8 mouse cellular contexts compared by ENCODE assay signal in the genomic region with DNA sequence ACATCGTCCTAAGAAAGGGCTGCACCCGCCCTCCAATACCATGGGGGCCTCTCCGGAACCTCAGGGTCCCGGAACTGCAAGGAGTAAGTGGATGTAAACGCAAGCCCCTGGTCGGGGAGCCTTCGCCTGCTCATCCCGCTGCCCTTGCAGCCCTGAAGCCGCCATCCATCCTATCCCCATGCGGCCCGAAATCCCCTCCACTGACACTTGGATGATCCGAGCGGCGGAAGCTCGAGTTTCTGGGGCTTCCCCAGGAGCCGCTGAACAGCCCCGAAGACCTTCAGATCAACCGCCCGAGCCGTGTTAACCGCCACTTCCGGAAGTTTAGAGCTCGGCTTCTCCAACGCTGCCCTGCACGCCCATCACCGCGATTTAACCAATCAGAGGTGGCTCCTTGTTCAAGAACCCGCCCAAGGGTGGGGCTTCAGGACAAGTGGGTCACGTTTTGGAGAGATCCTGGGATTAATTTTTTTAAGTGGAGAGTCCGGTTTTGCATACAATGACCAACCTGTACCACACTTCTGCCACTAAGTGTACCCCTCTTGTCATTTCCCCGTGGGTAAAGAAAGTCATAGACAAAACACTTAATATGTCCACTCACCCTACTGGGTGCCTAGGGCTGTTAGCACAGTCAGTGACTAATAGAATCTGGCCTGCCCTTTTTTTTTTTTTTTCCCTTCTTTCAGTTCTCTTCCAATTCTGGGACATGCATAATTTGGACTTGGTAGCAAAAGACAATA. TPM values are rescaled to one million over a fixed set of nuclear protein-coding genes. Genes with fewer than 3 reads are reported as not detected.
DNase-seq lines count a peak whose midpoint lies in the region; ATAC-seq and TF ChIP-seq lines count a peak whose summit lies in the region.

No protein-coding gene starts in this region.

- peak; percentile 99 for ATAC-seq in Patski
- ATAC-seq in hindbrain, embryonic 14.5 days (ENCODE audit: low FRiP score): peak; percentile 98

- TF ChIP-seq CTCF in Patski (IDR thresholded peaks at IDR 0.05): no peak

- CTCF ChIA-PET in Patski (lab: Charles Lee): interaction anchor here (1.0 to 1.3 kb wide), 2 partner anchors 9 to 99 kb away, joined by 3 read pairs; no protein-coding TSS in a partner anchor

- peak overlapping the region; percentile 80 for H3K27ac ChIP-seq in hindbrain, embryonic 14.5 days

- H3K4me2 ChIP-seq in hindbrain, embryonic 14.5 days (replicated peaks): peak overlapping the region; percentile 96

- in situ Hi-C loops in Patski (cut with MboI; ENCODE audit: low pct_unique_long_range_greater_than_20kb): no loop called here

- no peaks in the 10 kb centered on the region for H3K36me3 ChIP-seq in hindbrain, embryonic 14.5 days (replicated peaks; ENCODE audit: control insufficient read depth, insufficient read depth)

- H3K4me1 ChIP-seq in hindbrain, embryonic 14.5 days (replicated peaks; ENCODE audit: control insufficient read depth, insufficient read depth, low read length): peaks cover 7% of the 10 kb centered on the region; the same call in 1 of the 2 replicates

- no peaks in the 10 kb centered on the region for H3K27me3 ChIP-seq in Patski
- no peaks in the 10 kb centered on the region for H3K27me3 ChIP-seq in hindbrain, embryonic 14.5 days (ENCODE audit: control insufficient read depth, insufficient read depth, low read length)

- H3K4me3 ChIP-seq in hindbrain, embryonic 14.5 days (replicated peaks; ENCODE audit: low read length): peak overlapping the region; percentile 87

- H3K9ac ChIP-seq in hindbrain, embryonic 14.5 days: peak overlapping the region; percentile 89

- POLR2A ChIA-PET in Patski (lab: Charles Lee): interaction anchor here (0.7 to 1.0 kb wide), 3 partner anchors 9 to 43 kb away, joined by 3 read pairs; no protein-coding TSS in a partner anchor

- WGBS in hindbrain, embryonic 14.5 days: under 1% methylated on average over 31 of the region's 31 CpGs

- no peak for DNase-seq in Patski (ENCODE audit: low read depth, low spot score)
- peak; percentile 98 to 99 for DNase-seq in cerebellum, postnatal 14 days
- DNase-seq in frontal cortex, postnatal 25 days (ENCODE audit: low spot score in 2 of 2): peak; percentile 95 to 97
- DNase-seq in hindbrain, embryonic 14.5 days (ENCODE audit: low spot score): peak; percentile 97
- peak; percentile 95 to 97 for DNase-seq in layer of hippocampus, postnatal 36 days
- DNase-seq in lung, postnatal 36 days: peak; percentile 99
- DNase-seq in retina, postnatal 1 day: peak; percentile 98
- DNase-seq in urinary bladder, adult 18-20 months (ENCODE audit: low spot score in 2 of 2): peak; percentile 97 to 99

- no peaks in the 10 kb centered on the region for H3K9me3 ChIP-seq in hindbrain, embryonic 14.5 days (ENCODE audit: control insufficient read depth, low read length)

RNA-seq across cellular contexts. Expression of a gene that starts 8.0 kb away (rescaled TPM):
- 19.9 TPM for polyA plus RNA-seq in Patski (2021)
- polyA plus RNA-seq in hindbrain, embryonic 14.5 days (2014; fragmentation: Nextera tagmentation; extraction: Ambion mirVana): 46.8 and 59.1 TPM in 2 replicates
- total RNA-seq in layer of hippocampus, postnatal 36 days (2021): 10 to 100 TPM; 32.8 to 34.1 TPM

RNA-seq across cellular contexts. Expression of a gene that starts 8.1 kb away (rescaled TPM):
- polyA plus RNA-seq in Patski (2021): 3.9 TPM
- 1.9 and 2.0 TPM in 2 replicates for polyA plus RNA-seq in hindbrain, embryonic 14.5 days (2014; fragmentation: Nextera tagmentation; extraction: Ambion mirVana)
- 1 to 10 TPM; 1.0 to 1.2 TPM for total RNA-seq in layer of hippocampus, postnatal 36 days (2021)

RNA-seq across cellular contexts. Expression of a gene that starts 9.9 kb away (rescaled TPM):
- 9.3 TPM for polyA plus RNA-seq in Patski (2021)
- polyA plus RNA-seq in hindbrain, embryonic 14.5 days (2014; fragmentation: Nextera tagmentation; extraction: Ambion mirVana): 9.4 and 9.5 TPM in 2 replicates
- 10 to 100 TPM; 19.7 to 20.3 TPM for total RNA-seq in layer of hippocampus, postnatal 36 days (2021)

RNA-seq across cellular contexts. Expression of a gene that starts 58.9 kb away (rescaled TPM):
- 82.4 TPM for polyA plus RNA-seq in Patski (2021)
- polyA plus RNA-seq in hindbrain, embryonic 14.5 days (2014; fragmentation: Nextera tagmentation; extraction: Ambion mirVana): 9.5 and 10.0 TPM in 2 replicates
- 10 to 100 TPM; 32.6 TPM for total RNA-seq in layer of hippocampus, postnatal 36 days (2021)
